ENCODE assay signal across 13 mouse cellular contexts in genomic region chr16:62650856-62651255, GRCm38 (mm10).
"Had no signal": no experiment of that assay in that cellular context is flagged by ENCODE, and none has a peak within 500 bp of the region (broad histone marks: within the 10 kb centered on the region; RNA-seq: fewer than 3 reads in every experiment).

No protein-coding gene starts in this region.

- H3K36me3 ChIP-seq: kidney, embryonic 15.5 days; liver, embryonic 13.5 days had no signal

- H3K9ac ChIP-seq: kidney, embryonic 15.5 days; liver, embryonic 13.5 days had no signal

- H3K27ac ChIP-seq: kidney, embryonic 15.5 days; liver, embryonic 13.5 days had no signal

- DNase-seq: kidney, adult 11 months; kidney, adult 8-10 months; kidney, postnatal 10 days; kidney, postnatal 36 days; liver, embryonic 13.5 days; lung, adult 2 months; lung, postnatal 14 days; lung, postnatal 4 days; midbrain, embryonic 14.5 days; thymus, adult 18-20 months; thymus, postnatal 36 days had no signal

- H3K9me3 ChIP-seq: kidney, embryonic 15.5 days; liver, embryonic 13.5 days had no signal

- H3K4me3 ChIP-seq: kidney, embryonic 15.5 days; liver, embryonic 13.5 days had no signal

- H3K27me3 ChIP-seq: kidney, embryonic 15.5 days; liver, embryonic 13.5 days had no signal

- H3K4me2 ChIP-seq: kidney, embryonic 15.5 days; liver, embryonic 13.5 days; midbrain, embryonic 11.5 days had no signal

- H3K4me1 ChIP-seq: kidney, embryonic 15.5 days; liver, embryonic 13.5 days had no signal
